ENCODE assay signal across 8 mouse cellular contexts in genomic region chr5:100498436-100499180, GRCm38 (mm10). TPM values are rescaled to one million over a fixed set of nuclear protein-coding genes. Genes with fewer than 3 reads are reported as not detected.
DNase-seq lines count a peak whose midpoint lies in the region; ATAC-seq and TF ChIP-seq lines count a peak whose summit lies in the region.

No protein-coding gene starts in this region.

- H3K4me1 ChIP-seq in hindbrain, postnatal 0 days (ENCODE audit: insufficient read depth, low read length): peaks cover 12% of the 10 kb centered on the region; the same call in 1 of the 2 replicates
- peaks cover 32% of the 10 kb centered on the region for H3K4me1 ChIP-seq in megakaryocyte, embryonic 14.5 days

- H3K4me2 ChIP-seq in hindbrain, postnatal 0 days (ENCODE audit: low read depth, low read length): peak overlapping the region; percentile 87

- DNase-seq in gastrocnemius, adult 8-10 months (ENCODE audit: low spot score in 2 of 2): peak; percentile 26 to 67
- DNase-seq in hindbrain, postnatal 0 days (ENCODE audit: low spot score): peak; percentile 75
- DNase-seq in left cerebral cortex, postnatal 10 days (ENCODE audit: extremely low spot score in 1 of 2, low spot score in 2 of 2): peak; percentile 71 to 90
- DNase-seq in right cerebral cortex, adult 2 months (ENCODE audit: low spot score in 2 of 2): peak; percentile 60 to 67
- peak; percentile 28 for DNase-seq in urinary bladder, postnatal 10 days (ENCODE audit: low spot score)

- H3K4me3 ChIP-seq in hindbrain, postnatal 0 days (ENCODE audit: low read length): peak overlapping the region; percentile 68
- H3K4me3 ChIP-seq in megakaryocyte, embryonic 14.5 days (replicated peaks): peak overlapping the region; percentile 97

- intact Hi-C loops in left cerebral cortex, postnatal 10 days (cut with DNase I): loop anchor here (2.0 kb wide), 1 partner anchor 72 kb away; no protein-coding TSS in a partner anchor

- no peaks in the 10 kb centered on the region for H3K9me3 ChIP-seq in hindbrain, postnatal 0 days (ENCODE audit: low read length)
- H3K9me3 ChIP-seq in megakaryocyte, embryonic 14.5 days: no peaks in the 10 kb centered on the region

- TF ChIP-seq CTCF in hindbrain, postnatal 0 days (IDR thresholded peaks at IDR 0.05; ENCODE audit: low read depth): no peak

- H3K9ac ChIP-seq in hindbrain, postnatal 0 days (replicated peaks; ENCODE audit: low read length): peak overlapping the region; percentile 67

- peak overlapping the region; percentile 55 for H3K27ac ChIP-seq in hindbrain, postnatal 0 days

- WGBS in hindbrain, postnatal 0 days: 1% methylated on average over 45 of the region's 46 CpGs

- H3K36me3 ChIP-seq in hindbrain, postnatal 0 days (ENCODE audit: insufficient read depth, low read length): no peaks in the 10 kb centered on the region
- H3K36me3 ChIP-seq in megakaryocyte, embryonic 14.5 days (replicated peaks; ENCODE audit: low read length): no peaks in the 10 kb centered on the region

- H3K27me3 ChIP-seq in hindbrain, postnatal 0 days (ENCODE audit: insufficient read depth, low read length): no peaks in the 10 kb centered on the region
- H3K27me3 ChIP-seq in megakaryocyte, embryonic 14.5 days (replicated peaks): no peaks in the 10 kb centered on the region

- peak; percentile 56 for ATAC-seq in activated CD4-positive, CD25-positive, alpha-beta regulatory T cell, adult 4 months
- ATAC-seq in common myeloid progenitor, adult 5-6 weeks (replicated peaks; ENCODE audit: low read depth, poor library complexity, severe bottlenecking): peak; percentile 73
- peak; percentile 73 for ATAC-seq in hindbrain, postnatal 0 days

RNA-seq across cellular contexts. Expression of gene Lin54, which starts 1.8 kb away (rescaled TPM):
- polyA plus RNA-seq in activated CD4-positive, CD25-positive, alpha-beta regulatory T cell, adult 4 months (2017; shearing (Covaris generic)): 10 to 100 TPM in 1 of 2 experiments, 1 to 10 TPM in 1; 8.0 to 10.8 TPM
- 31.5 and 38.7 TPM in 2 replicates for total RNA-seq in common myeloid progenitor, adult 5-6 weeks (2017)
- total RNA-seq in gastrocnemius, adult 8-10 months (2022): 1 to 10 TPM; 4.9 to 8.1 (median 5.5) TPM
- total RNA-seq in hindbrain, postnatal 0 days (2014; rRNA removed): 13.9 and 19.3 TPM in 2 replicates
- 6.7 and 8.3 TPM in 2 replicates for polyA plus RNA-seq in hindbrain, postnatal 0 days (2015; fragmentation: Nextera tagmentation; extraction: Ambion mirVana)
- 10 to 100 TPM; 15.5 to 17.7 TPM for total RNA-seq in left cerebral cortex, postnatal 10 days (2021)
- 0.39 TPM in 1 of 2 replicates, not detected in the other for polyA plus RNA-seq in megakaryocyte, embryonic 14.5 days (2012; ENCODE audit: insufficient read depth, low replicate concordance)

RNA-seq across cellular contexts. Expression of gene Cops4, which starts 19.5 kb away (rescaled TPM):
- polyA plus RNA-seq in activated CD4-positive, CD25-positive, alpha-beta regulatory T cell, adult 4 months (2017; shearing (Covaris generic)): 100 to 1,000 TPM in 1 of 2 experiments, 10 to 100 TPM in 1; 97.9 to 108 TPM
- 124 and 138 TPM in 2 replicates for total RNA-seq in common myeloid progenitor, adult 5-6 weeks (2017)
- 100 to 1,000 TPM; 110 to 118 (median 113) TPM for total RNA-seq in gastrocnemius, adult 8-10 months (2022)
- 91.7 and 97.5 TPM in 2 replicates for total RNA-seq in hindbrain, postnatal 0 days (2014; rRNA removed)
- 169 and 172 TPM in 2 replicates for polyA plus RNA-seq in hindbrain, postnatal 0 days (2015; fragmentation: Nextera tagmentation; extraction: Ambion mirVana)
- 10 to 100 TPM; 77.1 to 77.9 TPM for total RNA-seq in left cerebral cortex, postnatal 10 days (2021)
- 2.9 and 14.4 TPM in 2 replicates for polyA plus RNA-seq in megakaryocyte, embryonic 14.5 days (2012; ENCODE audit: insufficient read depth, low replicate concordance)

Comparison
In these comparisons a context has a peak if more than half of its experiments do, and no peak if none do; other contexts are left out.
1. Peak in every context shown above with its lines: DNase-seq, ATAC-seq, H3K4me3 ChIP-seq and H3K27ac ChIP-seq.
2. DNase-seq: peak in every context shown above with its lines; median percentile 80 in left cerebral cortex, postnatal 10 days; 75 in hindbrain, postnatal 0 days; 64 in right cerebral cortex, adult 2 months; 46 in gastrocnemius, adult 8-10 months; 28 in urinary bladder, postnatal 10 days.